Mouse (Mus musculus): Measurements from ENCODE around the gene Per1. TPM values are rescaled to one million over a fixed set of nuclear protein-coding genes. Genes with fewer than 3 reads are reported as not detected.

Gene Per1
- polyA plus RNA-seq, 2 experiments = 19.3 to 22.5 TPM

DNA sequence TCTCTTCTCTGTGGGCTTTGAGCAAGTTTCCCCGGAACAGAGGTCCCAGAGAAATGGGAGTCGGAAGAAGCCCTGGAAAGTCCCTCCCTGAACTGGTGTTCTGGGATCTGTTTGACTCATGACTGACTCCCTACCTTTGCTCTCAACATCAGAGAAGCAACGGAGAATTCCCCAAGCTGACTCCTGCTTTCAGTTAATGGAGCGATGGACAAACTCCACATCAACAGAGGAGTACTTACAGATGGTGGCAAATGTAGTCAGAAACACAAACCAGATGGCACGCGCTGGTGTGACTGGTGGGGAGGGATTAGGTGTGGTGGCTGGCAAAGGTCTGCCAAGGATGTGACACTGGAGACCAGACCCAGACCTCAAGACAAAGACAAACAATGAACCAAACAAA lies 56.0 kb downstream of the Per1 start:
- Histone ChIP-seq H3K27me3 (ENCODE audit: control insufficient read depth, insufficient read depth, low read length) (no peaks in the 10 kb centered on the region), H3K9ac (ENCODE audit: low read depth, low read length, severe bottlenecking) (no peak overlapping the region; the same call in 1 of the 2 replicates), H3K36me3 (ENCODE audit: control insufficient read depth, insufficient read depth, low read length) (no peaks in the 10 kb centered on the region), H3K9me3 (ENCODE audit: control insufficient read depth, low read length) (no peaks in the 10 kb centered on the region), H3K27ac (replicated peaks; ENCODE audit: low read depth, low read length) (no peak overlapping the region), H3K4me1 (ENCODE audit: control insufficient read depth, insufficient read depth, low read length) (no peaks in the 10 kb centered on the region), H3K4me2 (replicated peaks; ENCODE audit: low read depth, low read length, severe bottlenecking) (peak overlapping the region; percentile 53), H3K4me3 (replicated peaks; ENCODE audit: low read length) (peak overlapping the region; percentile 21)
- TF ChIP-seq POLR2A (IDR thresholded peaks at IDR 0.05; ENCODE audit: borderline replicate concordance, extremely low read depth, insufficient read depth, insufficient read length) = no peak
- ATAC-seq (ENCODE audit: low FRiP score, low read depth) (no peak), DNase-seq (ENCODE audit: low spot score) (no peak)
- 28% methylated on average over 6 of the region's 6 CpGs for WGBS

- ATAC-seq (ENCODE audit: low FRiP score, low read depth) (no peak), DNase-seq (ENCODE audit: low spot score) (no peak)
- no peak for TF ChIP-seq POLR2A (IDR thresholded peaks at IDR 0.05; ENCODE audit: borderline replicate concordance, extremely low read depth, insufficient read depth, insufficient read length)
- H3K9me3 ChIP-seq (ENCODE audit: control insufficient read depth, low read length) = no peaks in the 10 kb centered on the region
- H3K36me3 ChIP-seq (ENCODE audit: control insufficient read depth, insufficient read depth, low read length) = no peaks in the 10 kb centered on the region
- H3K4me2 ChIP-seq (replicated peaks; ENCODE audit: low read depth, low read length, severe bottlenecking) = no peak overlapping the region
- peaks cover 21% of the 10 kb centered on the region for H3K27me3 ChIP-seq (ENCODE audit: control insufficient read depth, insufficient read depth, low read length)
- no peak overlapping the region for H3K9ac ChIP-seq (ENCODE audit: low read depth, low read length, severe bottlenecking)
- H3K27ac ChIP-seq (replicated peaks; ENCODE audit: low read depth, low read length) = no peak overlapping the region
- no peak overlapping the region for H3K4me3 ChIP-seq (replicated peaks; ENCODE audit: low read length)
- H3K4me1 ChIP-seq (ENCODE audit: control insufficient read depth, insufficient read depth, low read length) = no peaks in the 10 kb centered on the region
- WGBS = 85% methylated on average over 8 of the region's 8 CpGs
Measured at GRCm38 (mm10) chr11:69153831-69154230, 58.8 kb downstream of the Per1 start.

- WGBS = 63% methylated on average over 1 of the region's 1 CpGs
- Histone ChIP-seq H3K4me2 (replicated peaks; ENCODE audit: low read depth, low read length, severe bottlenecking) (no peak overlapping the region), H3K9ac (ENCODE audit: low read depth, low read length, severe bottlenecking) (no peak overlapping the region), H3K27ac (replicated peaks; ENCODE audit: low read depth, low read length) (no peak overlapping the region), H3K36me3 (ENCODE audit: control insufficient read depth, insufficient read depth, low read length) (no peaks in the 10 kb centered on the region), H3K4me3 (replicated peaks; ENCODE audit: low read length) (no peak overlapping the region), H3K4me1 (ENCODE audit: control insufficient read depth, insufficient read depth, low read length) (no peaks in the 10 kb centered on the region), H3K9me3 (ENCODE audit: control insufficient read depth, low read length) (no peaks in the 10 kb centered on the region), H3K27me3 (ENCODE audit: control insufficient read depth, insufficient read depth, low read length) (peaks cover 21% of the 10 kb centered on the region)
- TF ChIP-seq POLR2A (IDR thresholded peaks at IDR 0.05; ENCODE audit: borderline replicate concordance, extremely low read depth, insufficient read depth, insufficient read length) = no peak
- no peak for DNase-seq (ENCODE audit: low spot score)
- ATAC-seq (ENCODE audit: low FRiP score, low read depth) = no peak
Measured at GRCm38 (mm10) chr11:69155351-69155750, 60.3 kb downstream of the Per1 start.

DNA sequence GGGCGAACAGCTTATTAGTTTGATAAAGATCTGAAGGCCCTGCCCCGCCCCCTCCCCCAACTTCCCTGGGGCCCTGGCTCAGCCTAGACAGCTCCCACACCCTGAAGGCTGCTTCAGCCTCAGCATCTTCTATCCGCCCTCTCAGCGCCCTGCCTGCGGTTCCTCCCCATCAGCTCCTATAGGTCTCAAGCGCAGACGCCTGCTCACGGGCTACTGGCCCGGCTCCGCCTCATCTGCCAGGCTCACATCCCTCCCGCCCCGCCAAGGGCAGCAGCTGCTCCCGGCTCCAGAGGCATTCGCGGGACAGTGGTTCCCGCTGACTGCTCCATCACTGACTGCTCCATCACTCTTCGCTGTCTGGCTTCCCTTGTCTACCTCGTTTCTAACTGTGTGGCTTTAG lies 61.8 kb downstream of the Per1 start, which contains the start of gene Alox12b:
Gene Alox12b (plus strand): TSS at position 190 of the 400 bp plus-strand sequence.
- Histone ChIP-seq H3K9me3 (ENCODE audit: control insufficient read depth, low read length) (no peaks in the 10 kb centered on the region), H3K4me2 (replicated peaks; ENCODE audit: low read depth, low read length, severe bottlenecking) (0 out of 2 replicates have a peak within 1 kb of the TSS, but pooled peaks have one; percentile 13), H3K9ac (ENCODE audit: low read depth, low read length, severe bottlenecking) (peak within 1 kb of the TSS; percentile 21), H3K27me3 (ENCODE audit: control insufficient read depth, insufficient read depth, low read length) (peaks cover 21% of the 10 kb centered on the region), H3K4me3 (replicated peaks; ENCODE audit: low read length) (no peak within 1 kb of the TSS), H3K27ac (replicated peaks; ENCODE audit: low read depth, low read length) (no peak within 1 kb of the TSS), H3K4me1 (ENCODE audit: control insufficient read depth, insufficient read depth, low read length) (no peaks in the 10 kb centered on the region), H3K36me3 (ENCODE audit: control insufficient read depth, insufficient read depth, low read length) (no peaks in the 10 kb centered on the region)
- WGBS = 3% methylated on average over 18 of the region's 18 CpGs
- ATAC-seq (ENCODE audit: low FRiP score, low read depth) = peak; percentile 60
- no peak for TF ChIP-seq POLR2A (IDR thresholded peaks at IDR 0.05; ENCODE audit: borderline replicate concordance, extremely low read depth, insufficient read depth, insufficient read length)
- DNase-seq (ENCODE audit: low spot score) = no peak

Other genes starting within 250 kb of the Per1 start
- 85.7 and 117 TPM in 2 replicates for gene Ndel1, start 223.4 kb upstream of the Per1 start, polyA plus RNA-seq (2012; rRNA removed)
- 91.8 and 96.2 TPM in 2 replicates for gene Ndel1, start 223.4 kb upstream of the Per1 start, polyA plus RNA-seq (2014; fragmentation: Nextera tagmentation; extraction: Ambion mirVana)
- 0.45 and 0.58 TPM in 2 replicates for gene Rnf222, start 206.7 kb upstream of the Per1 start, polyA plus RNA-seq (2012; rRNA removed)
- 0.32 and 0.89 TPM in 2 replicates for gene Rnf222, start 206.7 kb upstream of the Per1 start, polyA plus RNA-seq (2014; fragmentation: Nextera tagmentation; extraction: Ambion mirVana)
- gene Rpl26, start 193.6 kb upstream of the Per1 start, polyA plus RNA-seq (2012; rRNA removed) = 2,303 and 3,506 TPM in 2 replicates
- 1,158 and 1,230 TPM in 2 replicates for gene Rpl26, start 193.6 kb upstream of the Per1 start, polyA plus RNA-seq (2014; fragmentation: Nextera tagmentation; extraction: Ambion mirVana)
- 0.09 TPM in 1 of 2 replicates, not detected in the other for gene Odf4, start 168.1 kb upstream of the Per1 start, polyA plus RNA-seq (2012; rRNA removed)
- not detected in 2 replicates for gene Odf4, start 168.1 kb upstream of the Per1 start, polyA plus RNA-seq (2014; fragmentation: Nextera tagmentation; extraction: Ambion mirVana)
- gene Arhgef15, start 137.7 kb upstream of the Per1 start, polyA plus RNA-seq (2012; rRNA removed) = 12.3 and 23.7 TPM in 2 replicates
- gene Arhgef15, start 137.7 kb upstream of the Per1 start, polyA plus RNA-seq (2014; fragmentation: Nextera tagmentation; extraction: Ambion mirVana) = 5.3 and 6.6 TPM in 2 replicates
- 4.7 and 6.9 TPM in 2 replicates for gene Slc25a35, start 127.1 kb upstream of the Per1 start, polyA plus RNA-seq (2012; rRNA removed)
- 2.8 TPM in 2 replicates for gene Slc25a35, start 127.1 kb upstream of the Per1 start, polyA plus RNA-seq (2014; fragmentation: Nextera tagmentation; extraction: Ambion mirVana)
- gene Rangrf, start 120.0 kb upstream of the Per1 start, polyA plus RNA-seq (2012; rRNA removed) = 42.8 and 46.7 TPM in 2 replicates
- gene Rangrf, start 120.0 kb upstream of the Per1 start, polyA plus RNA-seq (2014; fragmentation: Nextera tagmentation; extraction: Ambion mirVana) = 43.4 and 46.3 TPM in 2 replicates
- gene Pfas, start 86.8 kb upstream of the Per1 start, polyA plus RNA-seq (2012; rRNA removed) = 27.0 and 35.6 TPM in 2 replicates
- 22.0 and 25.6 TPM in 2 replicates for gene Pfas, start 86.8 kb upstream of the Per1 start, polyA plus RNA-seq (2014; fragmentation: Nextera tagmentation; extraction: Ambion mirVana)
- 76.4 and 110 TPM in 2 replicates for gene Ctc1, start 79.3 kb upstream of the Per1 start, polyA plus RNA-seq (2012; rRNA removed)
- 44.6 and 49.1 TPM in 2 replicates for gene Ctc1, start 79.3 kb upstream of the Per1 start, polyA plus RNA-seq (2014; fragmentation: Nextera tagmentation; extraction: Ambion mirVana)
- gene Aurkb, start 49.6 kb upstream of the Per1 start, polyA plus RNA-seq (2012; rRNA removed) = 124 and 144 TPM in 2 replicates
- gene Aurkb, start 49.6 kb upstream of the Per1 start, polyA plus RNA-seq (2014; fragmentation: Nextera tagmentation; extraction: Ambion mirVana) = 109 and 116 TPM in 2 replicates
- gene Borcs6, start 35.5 kb upstream of the Per1 start, polyA plus RNA-seq (2012; rRNA removed) = 15.2 and 15.6 TPM in 2 replicates
- 12.3 and 13.9 TPM in 2 replicates for gene Borcs6, start 35.5 kb upstream of the Per1 start, polyA plus RNA-seq (2014; fragmentation: Nextera tagmentation; extraction: Ambion mirVana)
- gene Tmem107, start 24.4 kb upstream of the Per1 start, polyA plus RNA-seq (2012; rRNA removed) = 47.8 and 71.0 TPM in 2 replicates
- 54.4 and 55.2 TPM in 2 replicates for gene Tmem107, start 24.4 kb upstream of the Per1 start, polyA plus RNA-seq (2014; fragmentation: Nextera tagmentation; extraction: Ambion mirVana)
- 199 and 224 TPM in 2 replicates for gene Vamp2, start 6.7 kb upstream of the Per1 start, polyA plus RNA-seq (2012; rRNA removed)
- 89.8 and 98.1 TPM in 2 replicates for gene Vamp2, start 6.7 kb upstream of the Per1 start, polyA plus RNA-seq (2014; fragmentation: Nextera tagmentation; extraction: Ambion mirVana)
- 1.1 and 1.4 TPM in 2 replicates for gene Hes7, start 25.2 kb downstream of the Per1 start, polyA plus RNA-seq (2012; rRNA removed)
- gene Hes7, start 25.2 kb downstream of the Per1 start, polyA plus RNA-seq (2014; fragmentation: Nextera tagmentation; extraction: Ambion mirVana) = 0.30 and 0.77 TPM in 2 replicates
- 1.1 and 1.4 TPM in 2 replicates for gene 9130213A22Rik, start 27.4 kb downstream of the Per1 start, polyA plus RNA-seq (2012; rRNA removed)
- 0.41 and 0.77 TPM in 2 replicates for gene 9130213A22Rik, start 27.4 kb downstream of the Per1 start, polyA plus RNA-seq (2014; fragmentation: Nextera tagmentation; extraction: Ambion mirVana)
- 1.6 TPM in 2 replicates for gene Aloxe3, start 30.7 kb downstream of the Per1 start, polyA plus RNA-seq (2012; rRNA removed)
- gene Aloxe3, start 30.7 kb downstream of the Per1 start, polyA plus RNA-seq (2014; fragmentation: Nextera tagmentation; extraction: Ambion mirVana) = 1.6 and 2.2 TPM in 2 replicates
- gene Alox12b, start 61.8 kb downstream of the Per1 start, polyA plus RNA-seq (2012; rRNA removed) = 0.24 and 0.26 TPM in 2 replicates
- 0.26 and 0.83 TPM in 2 replicates for gene Alox12b, start 61.8 kb downstream of the Per1 start, polyA plus RNA-seq (2014; fragmentation: Nextera tagmentation; extraction: Ambion mirVana)
- gene Alox8, start 102.6 kb downstream of the Per1 start, polyA plus RNA-seq (2012; rRNA removed) = 0.04 and 0.06 TPM in 2 replicates
- 0.08 and 0.15 TPM in 2 replicates for gene Alox8, start 102.6 kb downstream of the Per1 start, polyA plus RNA-seq (2014; fragmentation: Nextera tagmentation; extraction: Ambion mirVana)
- gene Gucy2e, start 141.8 kb downstream of the Per1 start, polyA plus RNA-seq (2012; rRNA removed) = 0.09 and 0.14 TPM in 2 replicates
- gene Gucy2e, start 141.8 kb downstream of the Per1 start, polyA plus RNA-seq (2014; fragmentation: Nextera tagmentation; extraction: Ambion mirVana) = 0.06 and 0.12 TPM in 2 replicates
- 40.0 and 44.0 TPM in 2 replicates for gene Cntrob, start 228.6 kb downstream of the Per1 start, polyA plus RNA-seq (2012; rRNA removed)
- 14.6 and 15.7 TPM in 2 replicates for gene Cntrob, start 228.6 kb downstream of the Per1 start, polyA plus RNA-seq (2014; fragmentation: Nextera tagmentation; extraction: Ambion mirVana)
- 92.7 and 93.7 TPM in 2 replicates for gene Trappc1, start 228.8 kb downstream of the Per1 start, polyA plus RNA-seq (2012; rRNA removed)
- gene Trappc1, start 228.8 kb downstream of the Per1 start, polyA plus RNA-seq (2014; fragmentation: Nextera tagmentation; extraction: Ambion mirVana) = 138 and 144 TPM in 2 replicates
- gene Kcnab3, start 231.0 kb downstream of the Per1 start, polyA plus RNA-seq (2012; rRNA removed) = 4.0 and 4.1 TPM in 2 replicates
- gene Kcnab3, start 231.0 kb downstream of the Per1 start, polyA plus RNA-seq (2014; fragmentation: Nextera tagmentation; extraction: Ambion mirVana) = 2.0 and 2.2 TPM in 2 replicates
- 10.5 and 12.2 TPM in 2 replicates for gene Rnf227, start 245.2 kb downstream of the Per1 start, polyA plus RNA-seq (2012; rRNA removed)
- gene Rnf227, start 245.2 kb downstream of the Per1 start, polyA plus RNA-seq (2014; fragmentation: Nextera tagmentation; extraction: Ambion mirVana) = 13.6 and 17.8 TPM in 2 replicates

All from limb, embryonic 14.5 days (tissue).